Mouse (Mus musculus) spleen, adult 2 months (tissue): ENCODE measurements around the gene Col1a1. TPM values are rescaled to one million over a fixed set of nuclear protein-coding genes. Genes with fewer than 3 reads are reported as not detected.

Experiments used
- DNase-seq, 2 experiments: peaks; one replicate each; pipeline versions ENCODE4 v3.0.0 to v3.0.0-alpha.2; 2012 to 2021; ENCODE audit warnings: low spot score in 2 of 2, low read depth in 1 of 2
- H3K27ac ChIP-seq: fragments of 200-500 bp; 2 replicates; pipeline ENCODE4 v1.5.1; 2012; ENCODE audit warnings: low read length, inconsistent platforms; ENCODE audit not compliant: insufficient read depth
- H3K27me3 ChIP-seq: fragments of 200-500 bp; 2 replicates; pipeline ENCODE4 v1.6.1; 2012; ENCODE audit warnings: mild to moderate bottlenecking, moderate library complexity, low read length, inconsistent platforms; ENCODE audit not compliant: control insufficient read depth, insufficient read depth
- H3K36me3 ChIP-seq: fragments of 200-500 bp; 2 replicates; pipeline ENCODE4 v1.6.1; 2012; ENCODE audit warnings: mild to moderate bottlenecking, low read length, inconsistent platforms; ENCODE audit not compliant: control insufficient read depth, insufficient read depth
- H3K4me1 ChIP-seq: fragments of 200-500 bp; 2 replicates; pipeline ENCODE4 v1.6.1; 2011; ENCODE audit warnings: inconsistent platforms; ENCODE audit not compliant: control insufficient read depth, insufficient read depth, insufficient read length
- H3K4me3 ChIP-seq: fragments of 200-500 bp; 2 replicates; pipeline ENCODE4 v1.5.1; 2011; ENCODE audit warnings: mild to moderate bottlenecking, inconsistent platforms; ENCODE audit not compliant: insufficient read depth, insufficient read length; ENCODE audit errors: extremely low read depth
- CTCF ChIP-seq: fragments of 200-500 bp; IDR thresholded peaks from 2 replicates; pipeline ENCODE4 v1.5.1; 2011; ENCODE audit warnings: mild to moderate bottlenecking, inconsistent platforms; ENCODE audit not compliant: insufficient read depth, insufficient read length, insufficient replicate concordance; ENCODE audit errors: extremely low read depth
- POLR2A ChIP-seq: fragments of 200-500 bp; IDR thresholded peaks from 2 replicates; pipeline ENCODE4 v1.6.1; 2011; ENCODE audit warnings: low read depth, low read length, inconsistent platforms
- WGBS: fragments of 180-500 bp; shearing (Covaris S2); methylation state at CpG from one replicate; pipeline ENCODE4 v1.1.7; 2018; 5-methylcytosine and 5-hydroxymethylcytosine counted together
- polyA plus RNA-seq: library from polyadenylated mRNA; depleted of rRNA; stranded (reverse); fragments of >200 nt; gene quantifications from 2 replicates; pipeline ENCODE4 v1.2.3, GENCODE M21; 2012

Gene Col1a1
- polyA plus RNA-seq, 1 experiment: 24.2 TPM

- peak overlapping the region; percentile 81 for H3K4me3 ChIP-seq
- no peak for DNase-seq
- peaks cover 25% of the 10 kb centered on the region for H3K4me1 ChIP-seq
- TF ChIP-seq CTCF (no peak), POLR2A (no peak)
- H3K36me3 ChIP-seq: peaks cover 5% of the 10 kb centered on the region
- 2% methylated on average over 22 of the region's 22 CpGs for WGBS
- no peaks in the 10 kb centered on the region for H3K27me3 ChIP-seq
- peak overlapping the region; percentile 77 for H3K27ac ChIP-seq
Measured at GRCm38 (mm10) chr11:94992754-94993606, 57.0 kb downstream of the Col1a1 start.

DNA sequence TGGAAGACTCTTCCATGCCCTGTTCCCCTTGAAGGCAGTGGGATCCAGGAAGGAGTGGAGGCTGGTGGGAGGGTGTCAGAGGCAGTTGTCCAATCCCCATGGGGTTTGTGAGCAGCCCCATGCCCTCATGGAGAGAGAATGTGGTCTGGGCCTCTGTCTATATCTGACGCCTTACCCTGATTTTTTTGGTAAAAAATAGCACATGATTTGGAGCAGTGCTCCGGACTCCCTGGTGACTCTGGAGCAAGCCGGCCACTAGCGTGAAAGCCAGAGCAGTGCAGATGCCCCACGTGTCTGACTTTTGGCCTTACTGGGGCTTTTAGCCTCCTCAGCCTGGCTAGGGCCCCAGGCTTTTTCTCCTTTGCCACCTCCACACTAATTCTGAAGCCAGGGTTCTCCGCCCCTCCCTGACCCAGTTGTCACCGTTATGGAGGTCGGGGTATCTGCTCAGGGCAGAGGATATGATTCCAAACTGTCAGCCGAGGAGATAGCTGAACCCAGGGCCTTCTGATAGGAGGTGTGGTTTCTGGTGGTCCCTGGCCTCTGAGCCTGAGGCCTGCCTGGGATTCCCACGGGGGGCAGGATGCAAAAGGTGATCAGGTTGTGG, 58.3 kb downstream of the Col1a1 start:
- Histone ChIP-seq H3K4me3 (peak overlapping the region; percentile 81), H3K27me3 (no peaks in the 10 kb centered on the region), H3K4me1 (peaks cover 28% of the 10 kb centered on the region), H3K36me3 (peaks cover 6% of the 10 kb centered on the region), H3K27ac (peak overlapping the region; percentile 8; the same call in 1 of the 2 replicates)
- DNase-seq: no peak
- 37% methylated on average over 10 of the region's 10 CpGs for WGBS
- TF ChIP-seq POLR2A (no peak), CTCF (no peak)

GRCm38 (mm10) chr11:94994947-94995772, 59.1 kb downstream of the Col1a1 start:
- Histone ChIP-seq H3K4me3 (no peak overlapping the region), H3K27me3 (no peaks in the 10 kb centered on the region), H3K36me3 (peaks cover 6% of the 10 kb centered on the region), H3K4me1 (peaks cover 32% of the 10 kb centered on the region), H3K27ac (peak overlapping the region; percentile 8; the same call in 1 of the 2 replicates)
- TF ChIP-seq POLR2A (no peak), CTCF (no peak)
- 50% methylated on average over 11 of the region's 11 CpGs for WGBS
- no peak for DNase-seq

GRCm38 (mm10) chr11:94996101-94996500, 60.1 kb downstream of the Col1a1 start:
- no peaks in the 10 kb centered on the region for H3K27me3 ChIP-seq
- no peak overlapping the region for H3K4me3 ChIP-seq
- DNase-seq: no peak
- peaks cover 41% of the 10 kb centered on the region for H3K4me1 ChIP-seq
- no peak overlapping the region; the same call in 1 of the 2 replicates for H3K27ac ChIP-seq
- peaks cover 7% of the 10 kb centered on the region for H3K36me3 ChIP-seq
- 81% methylated on average over 8 of the region's 8 CpGs for whole genome bisulfite sequencing
- TF ChIP-seq POLR2A: no peak
- no peak for TF ChIP-seq CTCF

DNA sequence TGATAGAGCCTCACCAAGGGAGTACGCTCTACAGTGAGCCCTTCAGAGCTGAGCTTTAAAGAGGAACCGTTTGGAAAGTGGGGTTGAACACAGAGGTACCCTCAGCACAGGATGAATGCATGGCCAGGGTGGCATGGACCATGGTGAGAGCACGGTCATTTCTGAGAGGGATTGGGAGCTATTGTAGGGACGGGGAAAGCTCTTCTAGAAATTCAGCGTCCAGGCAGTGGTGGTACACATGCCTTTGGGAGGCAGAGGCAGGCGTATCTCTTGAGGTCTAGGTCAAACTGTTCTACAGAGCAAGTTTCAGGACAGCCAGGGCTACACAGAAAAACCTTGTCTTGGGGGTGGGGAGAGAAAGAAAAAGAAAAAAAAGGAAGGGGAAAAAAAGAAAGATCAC, 61.0 kb downstream of the Col1a1 start:
- no peak overlapping the region for H3K4me3 ChIP-seq
- peaks cover 12% of the 10 kb centered on the region for H3K36me3 ChIP-seq
- no peak for DNase-seq
- H3K4me1 ChIP-seq: peaks cover 42% of the 10 kb centered on the region
- H3K27me3 ChIP-seq: no peaks in the 10 kb centered on the region
- TF ChIP-seq CTCF (no peak), POLR2A (no peak)
- H3K27ac ChIP-seq: peak overlapping the region; percentile 5; the same call in 1 of the 2 replicates
- WGBS: 70% methylated on average over 6 of the region's 6 CpGs

- Histone ChIP-seq H3K4me1 (peaks cover 42% of the 10 kb centered on the region; the same call in 1 of the 2 replicates), H3K36me3 (peaks cover 18% of the 10 kb centered on the region), H3K27me3 (no peaks in the 10 kb centered on the region), H3K4me3 (no peak overlapping the region), H3K27ac (peak overlapping the region; percentile 39)
- TF ChIP-seq CTCF: no peak
- no peak for TF ChIP-seq POLR2A
- WGBS: 32% methylated on average over 5 of the region's 5 CpGs
- no peak for DNase-seq
Measured at GRCm38 (mm10) chr11:94997596-94997995, 61.6 kb downstream of the Col1a1 start.
